Mouse (Mus musculus) lung, postnatal 0 days (tissue): Measurements from ENCODE around the gene Rad51b. TPM values are rescaled to one million over a fixed set of nuclear protein-coding genes. Genes with fewer than 3 reads are reported as not detected.

ENCODE experiments used
- ATAC-seq: fragments of 200-750 bp; cut with Nextera tagmentation; 2 replicates; pipeline ENCODE4 v1.8.0; 2017; ENCODE audit warnings: moderate library complexity
- DNase-seq: peaks from one replicate; pipeline ENCODE4 v3.0.0-alpha.2; 2016; ENCODE audit warnings: low spot score
- H3K27ac ChIP-seq: fragments of 300-500 bp; sonication (generic); 2 replicates; pipeline ENCODE4 v1.5.1; 2014; ENCODE audit warnings: antibody characterized with exemption, mild to moderate bottlenecking, low read length, mixed read lengths
- H3K27me3 ChIP-seq: fragments of 300-500 bp; sonication (generic); replicated peaks from 2 replicates; pipeline ENCODE4 v1.6.1; 2014; ENCODE audit warnings: low read length, mixed read lengths; ENCODE audit not compliant: insufficient read depth
- H3K36me3 ChIP-seq: fragments of 300-500 bp; sonication (generic); 2 replicates; pipeline ENCODE4 v1.6.1; 2014; ENCODE audit warnings: low read length, mixed read lengths; ENCODE audit not compliant: insufficient read depth
- H3K4me1 ChIP-seq: fragments of 300-500 bp; sonication (generic); 2 replicates; pipeline ENCODE4 v1.6.1; 2014; ENCODE audit warnings: antibody characterized with exemption, low read depth, low read length, mixed read lengths; ENCODE audit not compliant: insufficient read depth
- H3K4me2 ChIP-seq: fragments of 300-500 bp; sonication (generic); replicated peaks from 2 replicates; pipeline ENCODE4 v1.6.1; 2014; ENCODE audit warnings: low read depth, mild to moderate bottlenecking, low read length, moderate library complexity, mixed read lengths
- H3K4me3 ChIP-seq: fragments of 300-500 bp; sonication (generic); 2 replicates; pipeline ENCODE4 v1.5.1; 2014; ENCODE audit warnings: low read depth, low read length
- H3K9ac ChIP-seq: fragments of 300-500 bp; sonication (generic); replicated peaks from 2 replicates; pipeline ENCODE4 v1.6.1; 2014; ENCODE audit warnings: low read depth, mild to moderate bottlenecking
- H3K9me3 ChIP-seq: fragments of 300-500 bp; sonication (generic); 2 replicates; pipeline ENCODE4 v1.6.1; 2016; ENCODE audit warnings: low read length, mixed read lengths
- CTCF ChIP-seq: IDR thresholded peaks from 2 replicates; pipeline ENCODE4 v1.5.1; 2016; ENCODE audit warnings: antibody characterized with exemption, mild to moderate bottlenecking
- EP300 ChIP-seq: IDR thresholded peaks from 2 replicates; pipeline ENCODE4 v1.6.1; 2016; ENCODE audit warnings: antibody characterized with exemption, mild to moderate bottlenecking, control low read depth
- WGBS: fragments of 180-500 bp; shearing (Covaris S2); extraction: QIAGEN DNeasy Blood & Tissue Kit; methylation state at CpG from one replicate; pipeline ENCODE4 v1.1.7; 2014; 5-methylcytosine and 5-hydroxymethylcytosine counted together
- polyA plus RNA-seq: library from polyadenylated mRNA; unstranded; fragments of >200 nt; fragmentation: Nextera tagmentation; extraction: Ambion mirVana; gene quantifications from 2 replicates; pipeline ENCODE4 v1.2.1, GENCODE M21; 2015

The Rad51b gene
- polyA plus RNA-seq, 1 experiment from 2014 or later: 1.3 TPM

DNA sequence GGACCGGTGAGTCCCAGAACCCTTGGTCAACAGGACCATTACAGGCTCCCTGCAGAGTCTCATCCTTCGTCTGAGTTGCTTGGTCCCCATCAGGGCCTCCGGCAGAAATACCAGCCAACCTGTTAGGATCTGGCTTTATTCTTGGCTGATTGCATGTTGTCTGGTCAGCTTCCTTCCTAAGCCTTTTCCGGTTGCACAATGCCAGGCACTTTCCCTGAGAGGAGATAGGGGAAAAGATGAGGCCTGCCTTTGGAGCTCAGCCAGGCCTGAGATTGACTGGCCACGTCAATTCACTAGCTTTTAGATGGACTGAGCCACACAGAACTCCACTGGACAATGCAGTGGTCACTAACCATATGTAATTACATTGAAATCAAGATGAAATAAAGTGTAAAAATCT is 552.9 kb downstream of the Rad51b start:
- ATAC-seq (peak; percentile 37; the same call in 1 of the 2 replicates), DNase-seq (peak; percentile 62)
- no peak overlapping the region for H3K9ac ChIP-seq
- no peaks in the 10 kb centered on the region for H3K36me3 ChIP-seq
- WGBS: 45% methylated on average over 5 of the region's 5 CpGs
- no peak overlapping the region for H3K4me3 ChIP-seq
- no peaks in the 10 kb centered on the region for H3K9me3 ChIP-seq
- H3K4me2 ChIP-seq: no peak overlapping the region
- H3K27me3 ChIP-seq: no peaks in the 10 kb centered on the region
- TF ChIP-seq EP300 (peak; percentile 81), CTCF (no peak)
- H3K27ac ChIP-seq: no peak overlapping the region
- no peaks in the 10 kb centered on the region for H3K4me1 ChIP-seq

DNA sequence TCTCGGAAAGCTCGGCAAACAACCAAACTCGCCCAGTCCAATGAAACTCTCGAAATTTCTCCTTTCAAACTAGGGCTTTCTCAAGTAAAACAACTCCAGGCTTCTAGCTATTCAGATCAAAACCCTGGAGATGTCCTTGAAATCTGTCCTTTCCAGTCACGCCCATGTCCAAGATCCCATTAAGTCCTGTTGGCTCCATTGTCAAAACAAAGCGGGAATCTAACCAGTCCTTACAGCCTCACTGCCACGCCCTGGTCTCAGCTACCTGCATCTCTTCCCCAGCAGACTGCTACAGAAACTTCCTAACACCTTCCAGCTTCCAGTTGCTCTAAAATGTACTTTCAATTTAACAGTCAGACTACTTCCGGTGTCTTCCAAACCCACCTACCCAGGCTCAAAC is 554.8 kb downstream of the Rad51b start:
- 80% methylated on average over 8 of the region's 8 CpGs for WGBS

GRCm38 (mm10) chr12:79852606-79853005 is 555.5 kb downstream of the Rad51b start:
- ATAC-seq: no peak
- H3K27me3 ChIP-seq: no peaks in the 10 kb centered on the region
- no peak overlapping the region for H3K9ac ChIP-seq
- peaks cover 13% of the 10 kb centered on the region; the same call in 1 of the 2 replicates for H3K4me1 ChIP-seq
- H3K9me3 ChIP-seq: no peaks in the 10 kb centered on the region
- H3K4me3 ChIP-seq: no peak overlapping the region
- TF ChIP-seq CTCF (no peak), EP300 (no peak)
- WGBS: 99% methylated on average over 4 of the region's 4 CpGs
- H3K4me2 ChIP-seq: no peak overlapping the region
- DNase-seq: no peak
- H3K36me3 ChIP-seq: no peaks in the 10 kb centered on the region
- H3K27ac ChIP-seq: no peak overlapping the region

More for the DNA sequence above, 554.8 kb downstream of the Rad51b start:
- H3K27ac ChIP-seq: no peak overlapping the region
- TF ChIP-seq EP300 (no peak), CTCF (no peak)
- H3K9ac ChIP-seq: no peak overlapping the region
- H3K9me3 ChIP-seq: no peaks in the 10 kb centered on the region
- H3K36me3 ChIP-seq: no peaks in the 10 kb centered on the region
- ATAC-seq: no peak
- no peaks in the 10 kb centered on the region for H3K27me3 ChIP-seq
- no peak overlapping the region for H3K4me3 ChIP-seq
- DNase-seq: no peak
- no peak overlapping the region for H3K4me2 ChIP-seq
- H3K4me1 ChIP-seq: peaks cover 10% of the 10 kb centered on the region; the same call in 1 of the 2 replicates

- peak; percentile 47 for ATAC-seq
Measured at GRCm38 (mm10) chr12:79853901-79854490, 556.9 kb downstream of the Rad51b start.

DNA sequence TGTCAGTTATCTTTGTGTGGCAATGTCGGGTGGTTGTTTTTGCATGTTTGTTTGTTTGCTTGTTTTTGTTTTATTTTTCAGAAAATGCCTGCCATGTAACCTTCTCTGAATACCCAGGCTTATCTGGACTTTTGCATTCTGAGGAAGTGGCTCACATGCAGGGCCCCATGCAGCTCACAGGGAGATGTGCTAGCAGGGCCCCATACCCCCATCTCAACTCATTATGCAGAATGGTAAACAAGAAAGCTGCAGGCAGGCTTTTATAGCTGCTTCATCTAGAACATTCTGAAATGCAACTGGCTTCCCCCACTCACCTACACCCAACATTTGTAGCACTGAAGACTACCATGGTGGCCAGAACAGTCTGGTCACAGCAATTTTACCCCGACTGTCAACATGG is 557.4 kb downstream of the Rad51b start:
- no peak overlapping the region for H3K4me3 ChIP-seq
- no peaks in the 10 kb centered on the region for H3K27me3 ChIP-seq
- peak overlapping the region; percentile 43; the same call in 1 of the 2 replicates for H3K27ac ChIP-seq
- no peak overlapping the region for H3K4me2 ChIP-seq
- DNase-seq (no peak), ATAC-seq (no peak)
- H3K4me1 ChIP-seq: peaks cover 20% of the 10 kb centered on the region; the same call in 1 of the 2 replicates
- WGBS: 91% methylated on average over 2 of the region's 2 CpGs
- no peak for TF ChIP-seq EP300
- no peak for TF ChIP-seq CTCF
- no peak overlapping the region for H3K9ac ChIP-seq
- no peaks in the 10 kb centered on the region for H3K9me3 ChIP-seq
- H3K36me3 ChIP-seq: no peaks in the 10 kb centered on the region

More at GRCm38 (mm10) chr12:79853901-79854490, 556.9 kb downstream of the Rad51b start:
- no peak overlapping the region for H3K9ac ChIP-seq
- H3K27me3 ChIP-seq: no peaks in the 10 kb centered on the region
- no peak overlapping the region for H3K4me3 ChIP-seq
- H3K9me3 ChIP-seq: no peaks in the 10 kb centered on the region
- DNase-seq: peak; percentile 76
- peaks cover 18% of the 10 kb centered on the region; the same call in 1 of the 2 replicates for H3K4me1 ChIP-seq
- no peak overlapping the region for H3K4me2 ChIP-seq
- TF ChIP-seq CTCF (no peak), EP300 (peak; percentile 68)
- peak overlapping the region; percentile 43; the same call in 1 of the 2 replicates for H3K27ac ChIP-seq
- no peaks in the 10 kb centered on the region for H3K36me3 ChIP-seq
- WGBS: 62% methylated on average over 5 of the region's 5 CpGs

DNA sequence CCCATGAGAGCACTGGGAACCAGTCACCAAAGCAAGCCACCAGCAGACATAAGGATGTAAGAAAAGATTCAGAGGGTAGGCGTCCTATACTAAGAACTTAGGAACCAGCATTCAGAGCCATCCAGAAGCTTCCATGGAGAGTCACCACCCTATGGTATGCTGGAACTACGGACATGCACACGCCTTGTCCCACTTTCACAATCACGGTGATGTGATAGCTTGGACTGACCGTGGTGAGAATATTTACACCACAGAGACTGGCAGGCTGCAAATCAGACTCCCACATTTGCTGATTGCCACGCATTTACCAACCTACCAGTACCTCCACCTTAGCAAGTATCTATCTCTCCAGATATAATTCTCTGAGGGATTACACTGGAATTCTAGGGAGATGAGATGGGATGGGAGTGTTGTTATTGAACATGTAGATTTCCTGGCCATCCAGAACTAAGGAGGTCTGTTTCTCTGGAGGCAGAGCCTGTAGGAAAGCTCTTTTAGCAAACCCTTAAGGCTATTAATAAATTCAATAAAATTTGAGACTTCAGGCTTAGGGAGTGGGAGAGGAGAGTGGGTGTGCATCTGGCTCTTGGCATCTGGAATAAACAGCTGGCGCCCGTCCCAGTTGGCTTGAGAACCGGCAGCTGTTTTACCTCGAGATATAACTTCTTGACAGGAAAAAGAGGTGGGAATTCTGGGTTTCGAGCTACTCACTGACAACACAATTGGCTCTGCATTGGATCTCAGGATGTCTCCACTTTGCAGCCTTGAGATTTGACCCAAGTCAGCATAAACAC is 559.2 kb downstream of the Rad51b start:
- no peak overlapping the region for H3K4me3 ChIP-seq
- peak; percentile 29 for ATAC-seq
- WGBS: 44% methylated on average over 11 of the region's 11 CpGs
- no peak overlapping the region for H3K9ac ChIP-seq
- H3K4me1 ChIP-seq: peaks cover 29% of the 10 kb centered on the region; the same call in 1 of the 2 replicates
- no peak overlapping the region for H3K4me2 ChIP-seq
- no peaks in the 10 kb centered on the region for H3K27me3 ChIP-seq
- TF ChIP-seq EP300 (peak; percentile 76), CTCF (no peak)
- H3K9me3 ChIP-seq: no peaks in the 10 kb centered on the region
- no peaks in the 10 kb centered on the region for H3K36me3 ChIP-seq
- peak overlapping the region; percentile 58 for H3K27ac ChIP-seq
- DNase-seq: peak; percentile 91
